Mouse (Mus musculus): ENCODE measurements around the gene Dgke. TPM values are rescaled to one million over a fixed set of nuclear protein-coding genes. Genes with fewer than 3 reads are reported as not detected.

Gene Dgke
- polyA plus RNA-seq, 2 experiments = 0.39 to 0.63 TPM

- no peak overlapping the region for H3K27ac ChIP-seq
- no peaks in the 10 kb centered on the region for H3K9me3 ChIP-seq (ENCODE audit: control insufficient read depth, low read length)
- no peaks in the 10 kb centered on the region for H3K27me3 ChIP-seq (ENCODE audit: control insufficient read depth, insufficient read depth, low read length)
- TF ChIP-seq CTCF (IDR thresholded peaks at IDR 0.05; ENCODE audit: low read depth) (no peak), EP300 (IDR thresholded peaks at IDR 0.05; ENCODE audit: low read depth) (no peak)
- peaks cover 13 to 22% of the 10 kb centered on the region in 2 experiments for H3K4me1 ChIP-seq (replicated peaks; ENCODE audit: control insufficient read depth in 2 of 2, insufficient read depth in 2 of 2, low read length in 1 of 2)
- H3K9ac ChIP-seq (replicated peaks) = no peak overlapping the region
- no peak overlapping the region for H3K4me2 ChIP-seq (ENCODE audit: low read depth)
- no peaks in the 10 kb centered on the region for H3K36me3 ChIP-seq (replicated peaks; ENCODE audit: control insufficient read depth, insufficient read depth, low read depth)
- ATAC-seq (ENCODE audit: insufficient read depth) (no peak), DNase-seq (ENCODE audit: low read depth in 3 of 3, low spot score in 3 of 3) (no peak)
- 29% methylated on average over 1 of the region's 1 CpGs for WGBS (ENCODE audit: insufficient replicate concordance)
- no peak overlapping the region for H3K4me3 ChIP-seq (ENCODE audit: insufficient read depth in 1 of 2, low read depth in 2 of 2, low read length in 2 of 2)
These were observed 35.5 kb downstream of the Dgke start for GRCm38 (mm10) chr11:89031189-89031588.

- H3K4me3 ChIP-seq (ENCODE audit: insufficient read depth in 1 of 2, low read depth in 2 of 2, low read length in 2 of 2) = no peak overlapping the region
- H3K27me3 ChIP-seq (ENCODE audit: control insufficient read depth, insufficient read depth, low read length) = no peaks in the 10 kb centered on the region
- ATAC-seq (ENCODE audit: insufficient read depth) (no peak), DNase-seq (ENCODE audit: low read depth in 3 of 3, low spot score in 3 of 3) (no peak)
- H3K4me1 ChIP-seq (replicated peaks; ENCODE audit: control insufficient read depth in 2 of 2, insufficient read depth in 2 of 2, low read length in 1 of 2) = peaks cover 13 to 28% of the 10 kb centered on the region in 2 experiments
- H3K36me3 ChIP-seq (replicated peaks; ENCODE audit: control insufficient read depth, insufficient read depth, low read depth) = no peaks in the 10 kb centered on the region
- TF ChIP-seq EP300 (IDR thresholded peaks at IDR 0.05; ENCODE audit: low read depth) = no peak
- no peak for TF ChIP-seq CTCF (IDR thresholded peaks at IDR 0.05; ENCODE audit: low read depth)
- no peak overlapping the region for H3K9ac ChIP-seq (replicated peaks)
- H3K27ac ChIP-seq = no peak overlapping the region
- no peaks in the 10 kb centered on the region for H3K9me3 ChIP-seq (ENCODE audit: control insufficient read depth, low read length)
- WGBS (ENCODE audit: insufficient replicate concordance) = 73% methylated on average over 6 of the region's 6 CpGs
- no peak overlapping the region for H3K4me2 ChIP-seq (ENCODE audit: low read depth)
These were observed 36.1 kb downstream of the Dgke start for GRCm38 (mm10) chr11:89030552-89030951.

- Histone ChIP-seq H3K4me2 (ENCODE audit: low read depth) (no peak overlapping the region), H3K27ac (no peak overlapping the region), H3K36me3 (replicated peaks; ENCODE audit: control insufficient read depth, insufficient read depth, low read depth) (no peaks in the 10 kb centered on the region), H3K9me3 (ENCODE audit: control insufficient read depth, low read length) (no peaks in the 10 kb centered on the region), H3K4me3 (ENCODE audit: insufficient read depth in 1 of 2, low read depth in 2 of 2, low read length in 2 of 2) (no peak overlapping the region), H3K4me1 (replicated peaks; ENCODE audit: control insufficient read depth in 2 of 2, insufficient read depth in 2 of 2, low read length in 1 of 2) (peaks cover 13 to 29% of the 10 kb centered on the region in 2 experiments), H3K27me3 (ENCODE audit: control insufficient read depth, insufficient read depth, low read length) (no peaks in the 10 kb centered on the region), H3K9ac (replicated peaks) (no peak overlapping the region)
- DNase-seq (ENCODE audit: low read depth in 3 of 3, low spot score in 3 of 3) = peak in 1 of 3 experiments; percentile 71
- WGBS (ENCODE audit: insufficient replicate concordance) = 2% methylated on average over 10 of the region's 10 CpGs
- TF ChIP-seq CTCF (IDR thresholded peaks at IDR 0.05; ENCODE audit: low read depth) (no peak), EP300 (IDR thresholded peaks at IDR 0.05; ENCODE audit: low read depth) (0 out of 2 replicates have a peak, but pooled peaks have one; percentile 32)
- peak; percentile 78 for ATAC-seq (ENCODE audit: insufficient read depth)
These were observed 37.7 kb downstream of the Dgke start for GRCm38 (mm10) chr11:89028871-89029405.

GRCm38 (mm10) chr11:89027955-89028361, 38.7 kb downstream of the Dgke start:
- DNase-seq (ENCODE audit: low read depth in 3 of 3, low spot score in 3 of 3) (no peak), ATAC-seq (ENCODE audit: insufficient read depth) (no peak)
- Histone ChIP-seq H3K9me3 (ENCODE audit: control insufficient read depth, low read length) (no peaks in the 10 kb centered on the region), H3K9ac (replicated peaks) (no peak overlapping the region; the same call in 1 of the 2 replicates), H3K36me3 (replicated peaks; ENCODE audit: control insufficient read depth, insufficient read depth, low read depth) (no peaks in the 10 kb centered on the region), H3K4me1 (replicated peaks; ENCODE audit: control insufficient read depth in 2 of 2, insufficient read depth in 2 of 2, low read length in 1 of 2) (peaks cover 13 to 31% of the 10 kb centered on the region in 2 experiments), H3K4me2 (ENCODE audit: low read depth) (peak overlapping the region; percentile 39), H3K27me3 (ENCODE audit: control insufficient read depth, insufficient read depth, low read length) (no peaks in the 10 kb centered on the region), H3K27ac (no peak overlapping the region), H3K4me3 (ENCODE audit: insufficient read depth in 1 of 2, low read depth in 2 of 2, low read length in 2 of 2) (no peak overlapping the region)
- no peak for TF ChIP-seq CTCF (IDR thresholded peaks at IDR 0.05; ENCODE audit: low read depth)
- TF ChIP-seq EP300 (IDR thresholded peaks at IDR 0.05; ENCODE audit: low read depth) = no peak
- 19% methylated on average over 10 of the region's 10 CpGs for WGBS (ENCODE audit: insufficient replicate concordance)

- no peak overlapping the region for H3K9ac ChIP-seq (replicated peaks)
- ATAC-seq (ENCODE audit: insufficient read depth) = no peak
- H3K4me1 ChIP-seq (replicated peaks; ENCODE audit: control insufficient read depth in 2 of 2, insufficient read depth in 2 of 2, low read length in 1 of 2) = peaks cover 21 to 44% of the 10 kb centered on the region in 2 experiments
- H3K9me3 ChIP-seq (ENCODE audit: control insufficient read depth, low read length) = no peaks in the 10 kb centered on the region
- TF ChIP-seq EP300 (IDR thresholded peaks at IDR 0.05; ENCODE audit: low read depth) (no peak), CTCF (IDR thresholded peaks at IDR 0.05; ENCODE audit: low read depth) (no peak)
- no peak overlapping the region for H3K4me3 ChIP-seq (ENCODE audit: insufficient read depth in 1 of 2, low read depth in 2 of 2, low read length in 2 of 2)
- no peak overlapping the region for H3K27ac ChIP-seq
- H3K36me3 ChIP-seq (replicated peaks; ENCODE audit: control insufficient read depth, insufficient read depth, low read depth) = no peaks in the 10 kb centered on the region
- WGBS (ENCODE audit: insufficient replicate concordance) = 69% methylated on average over 3 of the region's 3 CpGs
- H3K27me3 ChIP-seq (ENCODE audit: control insufficient read depth, insufficient read depth, low read length) = no peaks in the 10 kb centered on the region
- no peak for DNase-seq (ENCODE audit: low read depth in 3 of 3, low spot score in 3 of 3)
- no peak overlapping the region for H3K4me2 ChIP-seq (ENCODE audit: low read depth)
These were observed 40.5 kb downstream of the Dgke start for GRCm38 (mm10) chr11:89026117-89026516.
